Mouse (Mus musculus) heart, postnatal 10 days (tissue): ENCODE data around the gene Atp6v1e2. TPM values are rescaled to one million over a fixed set of nuclear protein-coding genes. Genes with fewer than 3 reads are reported as not detected.

ENCODE experiments used
- DNase-seq, 2 experiments: peaks; one replicate each; pipeline ENCODE4 v3.0.0; 2021
- intact Hi-C: fragments of 180-260 bp; cut with DNase I; formaldehyde crosslinking; loops from one replicate; pipeline ENCODE4 v1.15.1; 2025
- total RNA-seq, 2 experiments: library from RNA; stranded (reverse); gene quantifications; 2 replicates each; pipeline ENCODE4 v1.2.3; 2021

The Atp6v1e2 gene
- total RNA-seq, result not detected

GRCm38 (mm10) chr17:86947840-86948796, at the start of gene Atp6v1e2:
Gene Atp6v1e2 (minus strand): TSS chr17:86947897.
- no peak for DNase-seq
- intact Hi-C loops, result no loop called here

- intact Hi-C loops, result loop anchor here (5.0 kb wide), 1 partner anchor 80 kb away; the partner anchor contains the start of gene Tmem247
- no peak for DNase-seq
These were observed 49.6 kb upstream of the Atp6v1e2 start for GRCm38 (mm10) chr17:86997323-86997722.

GRCm38 (mm10) chr17:86991306-86991705, 43.6 kb upstream of the Atp6v1e2 start:
- no peak for DNase-seq
- intact Hi-C loops, result no loop called here

- intact Hi-C loops, result no loop called here
- peak; percentile 55 to 60 for DNase-seq
These were observed 41.0 kb upstream of the Atp6v1e2 start for GRCm38 (mm10) chr17:86988601-86989184.

- intact Hi-C loops, result no loop called here
- no peak for DNase-seq
These were observed 40.5 kb upstream of the Atp6v1e2 start for GRCm38 (mm10) chr17:86988161-86988560.

GRCm38 (mm10) chr17:86986449-86987138, 38.9 kb upstream of the Atp6v1e2 start:
- intact Hi-C loops, result no loop called here
- DNase-seq, result peak in 1 of 2 experiments; percentile 44

GRCm38 (mm10) chr17:86982497-86982896, 34.8 kb upstream of the Atp6v1e2 start:
- DNase-seq, result peak; percentile 63 to 66
- intact Hi-C loops, result no loop called here

GRCm38 (mm10) chr17:86981701-86982100, 34.0 kb upstream of the Atp6v1e2 start:
- no peak for DNase-seq
- intact Hi-C loops, result no loop called here

- no peak for DNase-seq
- intact Hi-C loops, result no loop called here
These were observed 33.5 kb upstream of the Atp6v1e2 start for GRCm38 (mm10) chr17:86981205-86981604.

GRCm38 (mm10) chr17:86978496-86978895, 30.8 kb upstream of the Atp6v1e2 start:
- intact Hi-C loops, result no loop called here
- no peak for DNase-seq

- DNase-seq, result no peak
- intact Hi-C loops, result no loop called here
These were observed 28.7 kb upstream of the Atp6v1e2 start for GRCm38 (mm10) chr17:86976387-86976786.

- intact Hi-C loops, result no loop called here
- no peak for DNase-seq
These were observed 25.4 kb upstream of the Atp6v1e2 start for GRCm38 (mm10) chr17:86973097-86973496.

GRCm38 (mm10) chr17:86971860-86972259, 24.2 kb upstream of the Atp6v1e2 start:
- intact Hi-C loops, result no loop called here
- DNase-seq, result no peak

GRCm38 (mm10) chr17:86971036-86971435, 23.3 kb upstream of the Atp6v1e2 start:
- intact Hi-C loops, result no loop called here
- DNase-seq, result no peak

GRCm38 (mm10) chr17:86970026-86970750, 22.5 kb upstream of the Atp6v1e2 start:
- intact Hi-C loops, result no loop called here
- DNase-seq, result no peak

- intact Hi-C loops, result loop anchor here (10.0 kb wide), 1 partner anchor 55 kb away; the partner anchor contains the start of genes Cript and Pigf
- DNase-seq, result no peak
These were observed 21.9 kb upstream of the Atp6v1e2 start for GRCm38 (mm10) chr17:86969582-86969981.

- DNase-seq, result peak; percentile 41 to 45
- intact Hi-C loops, result loop anchor here (10.0 kb wide), 1 partner anchor 56 kb away; the partner anchor contains the start of genes Cript and Pigf
These were observed 20.9 kb upstream of the Atp6v1e2 start for GRCm38 (mm10) chr17:86968581-86968980.

GRCm38 (mm10) chr17:86967536-86968525, 20.1 kb upstream of the Atp6v1e2 start:
- DNase-seq, result peak; percentile 55
- intact Hi-C loops, result loop anchor here (10.0 kb wide), 1 partner anchor 57 kb away; the partner anchor contains the start of genes Cript and Pigf

- no peak for DNase-seq
These were observed 19.4 kb upstream of the Atp6v1e2 start for GRCm38 (mm10) chr17:86967048-86967447.

More at GRCm38 (mm10) chr17:86967048-86967447, 19.4 kb upstream of the Atp6v1e2 start:
- intact Hi-C loops, result loop anchor here (10.0 kb wide), 1 partner anchor 58 kb away; the partner anchor contains the start of genes Cript and Pigf
